Mouse (Mus musculus) left cerebral cortex, postnatal 36 days (tissue): Measurements from ENCODE around the gene Mtif3. TPM values are rescaled to one million over a fixed set of nuclear protein-coding genes. Genes with fewer than 3 reads are reported as not detected.
"Not testable (repeated sequence)": the region's sequence is repeated elsewhere in the genome, so short reads cannot be mapped to it uniquely, and the experiment has no call there.

Experiments used
- DNase-seq, 2 experiments: peaks; one replicate each; pipeline ENCODE4 v3.0.0; 2021 to 2022; ENCODE audit warnings: low spot score in 2 of 2, mixed read lengths in 1 of 2
- intact Hi-C: fragments of 180-260 bp; cut with DNase I; formaldehyde crosslinking; loops from one replicate; pipeline ENCODE4 v1.15.1; 2025
- total RNA-seq, 2 experiments: library from RNA; stranded (reverse); gene quantifications; 2 replicates each; pipeline ENCODE4 v1.2.3; 2021

Gene Mtif3
- total RNA-seq, 2 experiments from 2014 or later = 18.5 to 19.9 TPM

DNA sequence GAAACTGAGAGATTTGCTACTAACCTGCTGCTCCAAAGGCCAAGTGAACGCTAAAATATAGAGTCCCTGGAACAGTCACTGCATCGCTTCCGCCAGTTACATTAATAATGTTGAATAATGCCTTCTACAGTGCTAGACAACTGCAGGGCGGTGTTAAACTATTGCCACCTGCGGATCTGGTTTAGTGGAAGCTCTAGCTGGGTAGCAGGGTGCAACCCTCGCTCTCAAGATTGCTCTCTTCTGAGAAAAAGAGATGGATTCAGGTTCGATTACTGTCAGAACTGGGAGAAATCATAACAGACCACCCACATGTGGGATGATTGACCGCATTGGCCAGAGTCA lies 308 bp upstream of the Mtif3 start:
- intact Hi-C loops = loop anchor here (1.0 kb wide), 1 partner anchor 16 kb away; the partner anchor contains the start of gene Gtf3a
- no peak for DNase-seq

DNA sequence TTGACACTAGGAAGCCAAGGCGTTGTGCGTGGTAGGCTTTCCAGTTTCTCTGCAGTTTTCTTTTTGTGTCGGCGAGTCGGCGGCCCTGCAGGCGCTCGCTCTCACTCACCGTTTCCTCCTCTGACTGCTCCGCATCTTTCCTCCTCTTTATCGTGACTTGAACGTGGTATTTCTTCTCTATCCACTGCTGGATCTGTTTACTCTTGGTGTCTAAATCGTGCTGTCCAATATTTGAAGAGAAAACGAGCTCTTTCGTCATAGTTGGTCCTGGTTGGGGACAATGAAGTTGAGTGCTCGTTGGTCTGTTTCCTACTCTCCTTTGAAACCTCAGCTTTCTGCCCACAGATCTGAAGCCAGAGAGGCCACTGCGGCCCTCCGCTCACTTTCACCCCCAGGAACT lies 6.9 kb downstream of the Mtif3 start:
- intact Hi-C loops = no loop called here
- no peak for DNase-seq

DNA sequence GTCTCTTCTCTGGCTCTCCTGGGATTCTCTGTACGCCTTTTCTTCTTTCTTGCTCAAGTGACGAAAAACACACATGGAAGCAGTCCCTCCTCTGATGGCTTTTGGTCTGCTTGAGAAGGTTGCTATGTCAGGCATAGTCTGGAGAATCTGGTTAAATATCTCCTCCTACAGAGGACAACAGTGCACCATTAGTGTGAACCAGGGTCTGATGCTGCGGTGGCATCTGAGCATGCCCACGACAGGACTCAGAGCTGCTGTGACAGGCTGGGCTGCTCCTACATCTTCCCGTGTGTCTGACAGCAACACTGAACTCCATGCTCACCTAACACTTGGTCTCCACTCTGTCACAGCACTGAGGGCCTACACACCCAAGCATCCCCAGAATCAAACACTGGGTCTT lies 7.9 kb downstream of the Mtif3 start:
- DNase-seq = no peak
- intact Hi-C loops = no loop called here

DNA sequence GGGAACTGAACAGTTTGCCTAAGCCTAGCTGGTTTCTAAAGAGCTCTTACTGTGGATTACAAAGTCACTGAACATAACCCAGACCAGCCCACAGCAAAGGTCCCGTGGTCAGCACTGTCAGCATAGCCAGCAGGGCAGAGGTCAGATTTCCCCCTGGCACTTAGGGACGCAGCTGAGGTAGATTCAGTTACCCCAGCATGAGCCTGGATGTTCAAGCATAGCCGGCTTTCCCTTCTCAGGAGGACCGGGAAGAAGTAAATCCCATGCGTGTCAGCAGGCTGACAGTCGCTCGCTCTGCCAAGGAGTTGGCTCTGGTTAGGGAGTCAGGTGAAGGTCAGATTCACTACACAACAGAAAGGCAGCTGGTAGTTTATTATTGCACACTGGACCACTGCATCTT lies 9.0 kb downstream of the Mtif3 start:
- intact Hi-C loops = no loop called here
- no peak for DNase-seq

DNA sequence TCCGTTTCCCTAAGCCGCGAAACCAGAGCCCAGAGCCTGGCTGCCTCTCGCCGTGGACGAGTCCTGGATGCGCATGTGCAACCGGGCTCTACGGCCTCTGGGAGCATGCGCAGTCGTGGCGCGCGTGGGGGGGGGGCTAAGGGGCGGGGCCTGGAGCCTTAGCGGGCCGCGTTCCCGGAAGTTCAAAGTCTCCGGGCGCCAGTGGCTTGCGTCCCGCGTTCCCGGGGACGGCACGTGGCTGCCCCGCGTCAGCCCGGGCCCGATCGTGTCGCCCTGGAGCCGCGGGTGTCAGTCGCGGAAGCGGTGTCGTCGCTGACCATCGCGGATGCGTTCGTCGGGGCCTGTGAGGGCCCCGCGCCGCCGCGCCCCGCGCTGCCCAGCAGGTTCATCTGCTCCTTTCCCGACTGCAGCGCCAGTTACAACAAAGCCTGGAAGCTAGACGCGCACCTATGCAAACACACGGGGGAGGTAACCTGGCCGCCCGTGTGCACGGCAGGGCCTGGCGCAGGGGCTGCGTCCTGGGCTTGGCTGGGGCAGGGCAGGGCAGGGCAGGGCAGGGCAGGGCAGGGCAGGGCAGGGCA lies 15.0 kb downstream of the Mtif3 start, which contains the start of gene Gtf3a:
Gene Gtf3a (plus strand): TSS at position 150 of the 581 bp plus-strand sequence.
- intact Hi-C loops = loop anchor here (1.0 to 5.0 kb wide), 2 partner anchors 15 to 129 kb away; partner anchors contain the start of genes Lnx2, Mtif3 and Polr1d

DNA sequence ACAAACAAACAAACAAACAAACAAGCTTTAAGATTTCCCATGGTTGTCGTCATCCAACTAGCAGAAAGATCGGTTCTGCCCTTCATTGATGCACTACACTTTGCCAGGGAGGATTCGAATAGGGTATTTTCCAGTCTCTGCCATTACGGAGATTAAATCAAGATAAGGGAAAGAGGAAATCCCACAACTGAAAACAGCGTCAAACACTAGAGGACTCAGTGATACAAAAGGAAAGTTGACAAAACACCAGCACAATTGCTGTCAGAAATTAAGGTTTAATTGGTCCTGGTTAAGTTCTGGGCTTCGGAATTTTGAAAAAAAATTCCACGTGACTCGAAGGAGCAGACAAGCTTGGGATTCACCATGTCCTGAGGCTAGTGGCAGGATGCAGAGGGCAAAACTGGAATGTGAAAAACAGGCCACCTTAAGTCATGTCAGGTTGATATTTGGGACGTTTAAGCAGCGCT lies 15.5 kb downstream of the Mtif3 start:
- DNase-seq = no peak
- intact Hi-C loops = loop anchor here (1.0 to 5.0 kb wide), 2 partner anchors 15 to 129 kb away; partner anchors contain the start of genes Lnx2, Mtif3 and Polr1d

More for the DNA sequence above, 15.0 kb downstream of the Mtif3 start, which contains the start of gene Gtf3a:
- DNase-seq = peak; percentile 74 to 77

DNA sequence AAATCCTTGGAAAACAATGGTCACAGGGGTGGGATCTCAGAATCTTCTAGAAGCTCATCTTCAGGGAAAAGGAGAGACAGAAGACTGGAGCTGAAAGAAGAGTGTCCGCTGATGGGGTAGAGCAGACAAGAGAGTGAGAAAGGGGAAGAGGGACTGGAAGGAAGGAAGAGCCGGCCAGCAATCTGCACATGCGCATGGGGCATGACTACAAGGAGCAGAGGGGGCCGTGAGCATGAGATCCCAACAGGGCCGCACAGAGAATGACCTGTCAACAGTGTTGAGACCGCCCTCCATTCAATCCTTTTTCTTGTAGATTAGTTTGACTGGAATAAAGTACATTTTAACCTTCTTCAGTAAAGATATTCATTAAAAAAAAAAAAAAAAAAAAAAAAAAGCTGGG lies 16.1 kb downstream of the Mtif3 start:
- intact Hi-C loops = loop anchor here (5.0 kb wide), 1 partner anchor 130 kb away; the partner anchor contains the start of genes Lnx2 and Polr1d
- no peak for DNase-seq

DNA sequence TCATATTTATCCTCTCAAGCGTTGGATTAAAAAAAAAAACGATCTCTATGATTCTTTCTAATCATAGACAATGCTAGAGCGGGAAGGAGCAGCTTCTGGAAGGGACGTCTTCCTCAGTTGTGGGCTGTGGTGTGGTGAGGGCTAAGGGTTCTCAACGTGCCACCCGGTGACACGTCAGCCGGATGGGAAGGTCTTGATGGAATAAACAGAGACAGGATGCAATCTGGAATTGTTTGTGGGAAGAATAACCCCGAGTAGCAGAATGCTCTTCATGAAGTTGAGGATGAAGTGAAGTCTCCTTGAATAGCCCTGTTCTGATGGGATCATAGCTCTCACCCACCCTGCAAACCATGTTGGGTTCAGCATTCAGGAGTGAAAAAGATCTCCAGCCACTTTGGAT lies 16.9 kb downstream of the Mtif3 start:
- DNase-seq = no peak
- intact Hi-C loops = loop anchor here (5.0 kb wide), 1 partner anchor 131 kb away; the partner anchor contains the start of genes Lnx2 and Polr1d

DNA sequence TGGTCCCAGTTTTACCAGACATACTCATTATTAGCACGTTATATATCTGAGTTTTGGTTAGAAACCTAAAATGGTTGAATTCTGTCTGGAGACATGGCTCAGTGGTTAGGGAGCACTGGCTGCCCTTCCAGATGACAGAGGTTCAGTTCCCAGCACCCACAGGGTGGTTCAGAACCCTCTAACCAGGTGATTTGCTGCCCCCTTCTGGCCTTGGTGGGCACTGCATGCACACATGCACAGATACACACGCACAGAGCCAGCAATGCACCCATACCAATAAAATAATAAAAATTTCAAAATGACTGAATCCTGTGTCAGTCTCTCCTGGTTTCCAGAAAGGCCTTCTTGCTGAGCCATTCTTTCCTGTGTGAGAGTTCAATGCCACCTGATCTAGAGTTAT lies 19.0 kb downstream of the Mtif3 start:
- intact Hi-C loops = no loop called here
- DNase-seq = no peak

DNA sequence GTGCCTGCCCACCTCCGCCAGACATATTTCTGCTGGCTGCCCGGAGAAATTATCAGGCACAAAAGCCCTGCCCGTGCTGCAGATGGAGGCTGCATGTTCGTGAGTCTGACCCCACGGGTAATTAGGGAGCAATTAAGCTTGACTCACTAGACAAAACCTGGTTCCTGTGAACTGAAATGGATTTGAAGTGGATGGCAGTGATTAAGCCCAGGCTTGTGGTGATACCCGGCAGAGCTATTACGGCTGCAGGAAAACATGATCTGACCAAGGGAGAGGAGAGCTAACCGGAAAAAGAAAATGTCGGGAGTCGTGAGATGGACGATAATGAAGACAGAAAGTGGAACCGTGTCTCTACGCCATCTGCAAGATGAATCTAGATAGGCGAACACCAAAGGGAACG lies 20.6 kb downstream of the Mtif3 start:
- intact Hi-C loops = no loop called here
- DNase-seq = no peak

DNA sequence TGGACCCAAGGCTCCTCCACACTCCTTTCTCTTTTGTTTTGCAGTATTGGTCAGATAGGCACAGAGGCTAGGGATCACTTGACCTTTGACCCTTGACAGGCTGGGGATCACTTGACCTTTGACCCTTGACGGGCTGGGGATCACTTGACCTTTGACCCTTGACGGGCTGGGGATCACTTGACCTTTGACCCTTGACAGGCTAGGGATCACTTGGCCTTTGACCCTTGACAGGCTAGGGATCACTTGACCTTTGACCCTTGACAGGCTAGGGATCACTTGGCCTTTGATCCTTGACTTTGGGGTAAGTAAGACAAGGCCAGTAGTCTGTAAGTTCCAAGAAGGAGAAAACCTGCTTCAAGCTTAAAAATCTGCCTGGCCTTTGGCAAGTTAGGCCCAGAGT lies 21.7 kb downstream of the Mtif3 start:
- DNase-seq, intact Hi-C loops: not testable (repeated sequence)

DNA sequence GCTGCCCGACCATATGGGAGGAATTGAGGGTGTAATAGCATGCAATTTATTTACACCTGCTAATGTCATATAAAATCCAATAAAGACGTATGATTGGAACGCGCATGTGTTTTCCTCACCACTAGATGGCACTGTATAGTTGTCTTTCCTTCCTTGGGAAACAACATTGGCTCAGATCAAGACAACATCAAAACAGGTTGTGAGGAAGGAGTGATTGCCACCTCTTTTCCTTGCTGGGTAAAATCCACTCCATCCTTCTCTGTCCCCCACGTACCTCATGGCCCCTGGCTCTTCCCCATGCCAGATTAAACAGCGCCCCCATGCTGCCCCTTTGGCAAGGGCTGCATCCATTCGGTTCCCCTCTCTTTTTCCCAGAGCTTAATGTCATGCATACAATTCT lies 23.4 kb downstream of the Mtif3 start:
- intact Hi-C loops = no loop called here
- no peak for DNase-seq

DNA sequence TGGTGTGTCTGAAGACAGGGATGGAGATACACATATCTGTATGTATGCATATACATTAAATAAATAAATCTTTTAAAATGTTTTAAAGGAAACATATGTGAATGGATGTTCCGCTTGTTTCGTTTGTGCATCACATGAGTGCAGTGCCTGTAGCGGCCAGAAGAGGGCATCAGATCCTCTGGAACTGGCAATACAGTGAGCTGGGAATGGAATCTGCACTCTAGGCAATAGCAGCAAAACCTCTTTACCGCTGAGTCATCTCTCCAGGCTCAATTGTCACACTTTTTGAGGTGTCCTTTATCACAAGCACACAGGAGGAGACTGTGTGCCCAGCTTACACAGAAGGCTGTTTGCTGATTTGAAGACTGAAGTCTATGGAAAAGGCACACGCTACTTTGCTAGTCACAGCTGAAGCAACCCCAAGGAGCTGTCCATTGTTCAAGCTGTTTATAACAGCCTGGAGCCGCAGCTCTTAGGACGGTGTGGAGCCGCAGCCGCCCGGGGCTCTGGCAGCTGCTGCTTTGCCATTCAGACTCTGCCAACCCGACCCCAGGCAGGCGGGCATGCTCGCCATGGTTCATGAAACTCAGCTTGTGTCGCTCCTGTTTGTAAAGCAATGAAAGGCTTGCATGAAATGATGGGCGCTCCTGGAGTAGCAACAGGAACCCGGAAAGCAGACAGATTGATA lies 24.3 kb downstream of the Mtif3 start:
- intact Hi-C loops = loop anchor here (1.0 kb wide), 1 partner anchor 288 kb away; no protein-coding TSS in a partner anchor
- DNase-seq = no peak

DNA sequence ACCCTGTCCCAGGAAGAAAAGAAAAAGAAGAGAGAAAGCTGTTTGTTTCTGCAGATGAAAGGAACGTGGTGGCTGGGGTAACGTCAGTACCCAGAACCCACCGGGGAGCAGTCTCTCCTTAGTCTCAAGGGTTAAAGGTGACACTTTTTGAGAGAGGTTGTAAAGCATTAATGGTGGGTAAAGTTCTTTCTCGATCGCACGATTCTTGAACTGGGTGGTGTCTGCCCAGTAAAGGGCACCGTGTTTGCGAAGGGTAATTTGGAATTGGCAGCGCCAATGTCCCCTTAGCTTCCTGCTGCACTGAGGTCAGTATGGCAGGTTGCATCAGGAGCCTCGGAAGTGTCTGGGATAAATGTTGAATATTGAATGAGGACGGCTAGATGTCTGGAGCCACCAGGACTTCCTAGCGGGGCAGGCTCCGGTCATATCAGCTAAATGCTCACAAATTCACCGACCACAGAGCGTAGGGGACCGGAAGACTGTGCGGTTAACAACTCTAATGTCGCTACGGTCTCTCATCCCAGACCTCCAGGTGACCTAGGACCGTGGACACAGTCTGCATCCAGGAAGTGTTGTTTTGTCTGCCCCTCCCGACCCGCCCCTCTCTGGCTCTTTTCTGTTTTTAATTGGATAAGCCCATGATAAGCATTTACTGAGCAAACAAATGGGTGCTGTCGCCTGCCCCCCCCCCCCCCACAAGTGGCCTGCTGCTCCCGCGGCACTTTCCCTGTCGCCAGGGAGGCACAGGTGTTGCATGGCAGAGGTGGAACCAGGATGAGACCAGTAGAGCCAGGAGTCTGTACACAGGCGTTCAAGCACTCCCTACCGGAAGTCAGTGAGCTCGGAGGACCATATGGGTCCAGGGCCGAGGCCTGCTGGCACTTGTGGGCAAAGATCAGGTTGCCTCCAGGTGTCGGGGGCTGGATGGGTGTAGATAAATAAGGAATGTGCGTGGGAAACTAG lies 25.8 kb downstream of the Mtif3 start:
- DNase-seq = no peak

DNA sequence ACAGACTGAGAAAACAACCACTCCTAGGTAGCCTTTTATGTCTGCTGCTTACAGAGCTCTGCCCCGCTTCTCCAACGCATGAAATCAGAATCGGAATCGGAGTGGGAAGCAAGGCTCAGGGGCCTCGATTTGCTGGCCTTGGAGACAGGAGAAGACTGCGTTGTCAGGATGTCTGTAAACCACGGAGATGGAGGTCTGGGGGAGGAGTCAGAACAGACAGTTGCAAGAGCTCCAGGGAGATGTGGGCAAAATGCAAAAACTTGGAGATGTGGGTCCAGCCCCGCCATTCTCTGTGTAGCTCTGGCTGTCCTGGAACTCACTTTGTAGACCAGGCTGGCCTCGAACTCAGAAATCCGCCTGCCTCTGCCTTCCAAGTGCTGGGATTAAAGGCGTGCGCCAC lies 30.1 kb downstream of the Mtif3 start:
- no peak for DNase-seq

More for the DNA sequence above, 25.8 kb downstream of the Mtif3 start:
- intact Hi-C loops = no loop called here

DNA sequence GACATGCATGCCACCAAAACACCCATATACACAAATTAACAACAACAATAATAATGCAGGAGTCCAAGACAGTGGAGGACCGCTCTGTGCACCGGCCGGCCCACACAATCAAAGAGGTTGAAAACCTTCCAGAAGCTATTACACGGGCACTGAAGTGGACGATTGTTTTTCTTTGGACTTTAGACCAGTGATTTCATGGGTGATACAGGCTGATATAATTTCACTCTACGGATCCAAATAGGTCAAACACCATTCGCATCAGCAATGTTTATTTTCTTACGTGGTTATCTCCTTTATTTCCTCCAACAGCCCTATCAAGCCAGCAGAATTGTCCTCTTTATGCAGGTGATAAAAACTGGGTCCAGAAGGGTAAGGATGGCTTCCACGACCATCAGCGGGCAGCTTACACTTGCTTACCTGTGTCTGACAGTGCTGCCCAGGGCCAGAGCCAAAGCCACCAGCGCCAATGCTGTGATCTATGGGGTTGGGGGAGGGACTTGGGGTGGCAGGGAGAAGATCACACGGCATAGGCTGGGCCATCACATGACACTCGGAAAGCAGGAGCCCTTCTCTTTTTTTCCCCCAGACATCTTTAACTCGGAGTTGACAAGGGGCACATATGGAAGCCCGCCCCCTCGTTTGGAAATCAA lies 31.6 kb downstream of the Mtif3 start:
- intact Hi-C loops = no loop called here
- no peak for DNase-seq

More for the DNA sequence above, 30.1 kb downstream of the Mtif3 start:
- intact Hi-C loops = no loop called here

DNA sequence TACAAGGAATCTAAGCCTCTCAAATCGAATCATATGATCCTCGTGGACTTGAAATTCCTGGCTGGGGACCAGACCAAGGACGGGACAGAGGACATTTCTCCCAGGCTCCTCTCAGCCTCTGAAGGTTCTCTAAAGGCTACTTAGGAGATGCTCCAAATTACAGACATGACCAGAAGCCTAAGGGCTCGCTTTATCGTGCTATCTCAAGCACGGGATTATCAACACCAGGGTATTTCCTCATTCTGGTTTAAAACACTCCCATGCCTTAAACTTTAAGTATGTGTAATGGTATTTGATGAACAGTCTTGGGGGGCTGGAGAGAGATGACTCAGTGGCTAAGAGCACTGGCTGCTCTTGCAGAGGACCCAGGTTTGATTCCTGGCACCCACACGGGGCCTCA lies 32.2 kb downstream of the Mtif3 start:
- no peak for DNase-seq
- intact Hi-C loops = no loop called here

DNA sequence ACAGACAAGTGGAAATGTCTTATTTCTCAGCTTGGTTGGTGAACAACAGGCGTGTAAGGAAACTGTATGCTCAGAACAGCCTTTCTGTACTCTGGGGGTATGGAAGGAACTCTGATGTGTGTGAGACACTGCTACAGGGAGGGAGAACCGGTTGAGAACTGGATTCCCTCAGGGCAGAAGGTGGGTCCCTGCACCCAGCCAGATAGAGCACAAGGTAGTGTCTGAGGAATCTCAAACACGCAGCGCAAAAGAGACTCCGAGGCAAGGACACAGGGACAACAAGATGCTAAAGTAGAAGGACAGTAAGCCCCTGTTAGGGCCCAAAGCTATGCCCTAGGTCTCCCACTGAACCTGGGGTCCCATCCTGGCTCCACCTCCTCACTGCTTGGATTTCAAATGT lies 36.9 kb downstream of the Mtif3 start:
- intact Hi-C loops = no loop called here
- no peak for DNase-seq

DNA sequence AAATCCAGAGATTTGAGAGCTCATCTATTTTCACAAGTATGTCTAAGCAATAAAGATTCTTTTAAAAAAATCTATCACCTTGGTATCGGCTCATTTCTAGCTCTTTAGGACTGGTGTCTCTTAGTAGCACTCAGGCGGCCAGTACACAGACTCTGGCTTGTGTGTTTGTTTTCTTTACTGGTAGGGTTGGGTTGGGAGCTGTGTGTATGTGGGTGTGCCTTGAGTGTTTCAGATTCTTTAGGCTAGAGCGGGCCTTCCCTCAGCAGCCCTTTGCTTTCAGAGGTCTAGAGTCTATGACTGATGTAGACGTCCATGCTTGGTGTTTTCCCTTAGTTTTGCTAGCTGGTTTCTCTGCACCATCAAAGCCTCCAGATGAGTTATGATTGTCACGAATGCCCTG lies 40.1 kb downstream of the Mtif3 start:
- intact Hi-C loops = no loop called here
- no peak for DNase-seq
